Mouse (Mus musculus): ENCODE results near the gene Fancm. TPM values are rescaled to one million over a fixed set of nuclear protein-coding genes. Genes with fewer than 3 reads are reported as not detected.

Fancm gene
- 8.1 TPM in 2 replicates for polyA plus RNA-seq (2015; fragmentation: Nextera tagmentation; extraction: Ambion mirVana)

GRCm38 (mm10) chr12:65075085-65075732 lies at the start of gene Fancm:
Fancm (plus strand) TSS chr12:65075603.
- peak within 1 kb of the TSS; percentile 70 for H3K4me2 ChIP-seq

GRCm38 (mm10) chr12:65035839-65036189 lies 39.6 kb upstream of the Fancm start:
- Histone ChIP-seq H3K9ac (replicated peaks) (peak overlapping the region; percentile 87; the same call in 1 of the 2 replicates), H3K36me3 (no peaks in the 10 kb centered on the region), H3K4me1 (peaks cover 20% of the 10 kb centered on the region), H3K4me3 (replicated peaks) (peak overlapping the region; percentile 97), H3K27me3 (replicated peaks) (no peaks in the 10 kb centered on the region), H3K27ac (replicated peaks) (peak overlapping the region; percentile 82), H3K9me3 (replicated peaks) (no peaks in the 10 kb centered on the region), H3K4me2 (peak overlapping the region; percentile 64)
- no peak for ATAC-seq (ENCODE audit: low FRiP score)
- WGBS: 50% methylated on average over 8 of the region's 8 CpGs

More at GRCm38 (mm10) chr12:65075085-65075732, at the start of gene Fancm:
- peaks cover 34% of the 10 kb centered on the region for H3K4me1 ChIP-seq
- H3K27me3 ChIP-seq (replicated peaks): no peaks in the 10 kb centered on the region
- peak within 1 kb of the TSS; percentile 80 for H3K9ac ChIP-seq (replicated peaks)
- no peaks in the 10 kb centered on the region for H3K9me3 ChIP-seq (replicated peaks)
- WGBS: 2% methylated on average over 39 of the region's 39 CpGs
- ATAC-seq (ENCODE audit: low FRiP score): peak; percentile 48
- peak within 1 kb of the TSS; percentile 97 for H3K4me3 ChIP-seq (replicated peaks)
- peaks cover 4% of the 10 kb centered on the region for H3K36me3 ChIP-seq
- H3K27ac ChIP-seq (replicated peaks): peak within 1 kb of the TSS; percentile 97

GRCm38 (mm10) chr12:65036190-65036870 lies 39.1 kb upstream of the Fancm start, which contains the start of gene Prpf39:
Prpf39 (plus strand) TSS chr12:65036333.
- WGBS: under 1% methylated on average over 61 of the region's 65 CpGs
- Histone ChIP-seq H3K36me3 (no peaks in the 10 kb centered on the region), H3K4me2 (peak within 1 kb of the TSS; percentile 64), H3K27ac (replicated peaks) (peak within 1 kb of the TSS; percentile 82), H3K4me1 (peaks cover 20% of the 10 kb centered on the region), H3K27me3 (replicated peaks) (no peaks in the 10 kb centered on the region), H3K4me3 (replicated peaks) (peak within 1 kb of the TSS; percentile 97), H3K9me3 (replicated peaks) (no peaks in the 10 kb centered on the region), H3K9ac (replicated peaks) (peak within 1 kb of the TSS; percentile 87)
- ATAC-seq (ENCODE audit: low FRiP score): peak; percentile 96

DNA sequence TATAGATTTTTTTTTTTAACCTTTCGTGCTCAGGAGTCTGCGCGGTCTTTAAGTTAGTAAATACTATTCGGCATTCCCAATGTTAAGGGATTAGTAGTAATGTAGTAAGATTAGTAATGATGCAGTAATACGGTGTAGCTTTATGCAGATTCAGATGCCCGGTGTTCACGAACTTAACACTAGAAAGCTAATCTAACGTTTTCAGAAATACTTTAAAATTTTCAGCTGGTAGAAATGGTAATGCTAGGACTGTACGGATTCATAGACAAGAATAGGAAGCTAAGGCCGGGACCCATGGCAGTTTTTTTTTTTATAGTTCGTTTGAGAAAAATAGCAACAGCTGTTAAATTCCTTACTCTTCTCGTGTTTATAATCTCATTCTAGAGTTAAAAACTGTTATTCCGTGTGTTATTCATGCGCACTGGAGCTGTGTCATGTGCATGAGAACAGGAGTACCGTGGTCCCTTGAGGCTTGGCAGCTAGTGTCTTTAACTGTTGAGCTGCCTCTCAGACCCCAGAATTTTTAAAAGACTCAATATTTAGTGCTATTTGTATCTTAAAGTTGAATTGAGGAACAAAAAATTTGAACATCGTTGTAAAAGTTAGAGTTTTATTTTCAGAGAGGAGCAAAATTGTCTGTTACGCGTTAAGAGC lies 38.4 kb upstream of the Fancm start:
- Histone ChIP-seq H3K4me1 (peaks cover 20% of the 10 kb centered on the region), H3K9me3 (replicated peaks) (no peaks in the 10 kb centered on the region), H3K27ac (replicated peaks) (no peak overlapping the region), H3K36me3 (no peaks in the 10 kb centered on the region), H3K27me3 (replicated peaks) (no peaks in the 10 kb centered on the region), H3K4me2 (peak overlapping the region; percentile 64), H3K4me3 (replicated peaks) (peak overlapping the region; percentile 97), H3K9ac (replicated peaks) (peak overlapping the region; percentile 87)
- ATAC-seq (ENCODE audit: low FRiP score): peak; percentile 30; the same call in 1 of the 2 replicates
- 15% methylated on average over 18 of the region's 18 CpGs for WGBS

DNA sequence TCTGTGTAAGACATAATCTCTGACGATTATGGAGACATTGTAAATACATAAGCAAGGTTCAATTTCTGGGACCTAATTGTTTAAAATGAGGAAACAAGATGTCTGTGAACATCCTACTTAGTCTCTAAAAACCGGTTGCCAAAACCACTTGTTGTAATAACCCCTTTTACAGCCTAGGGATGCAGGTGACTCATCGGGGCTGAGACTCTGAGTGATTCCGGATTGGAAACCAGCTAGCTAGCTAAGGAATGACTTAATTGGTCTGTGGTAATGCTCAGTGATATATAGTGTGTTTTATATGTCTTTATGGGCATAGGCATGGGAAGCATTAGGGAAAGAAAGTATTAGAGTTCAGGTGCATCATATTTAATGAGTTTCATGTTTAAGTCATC lies 37.9 kb upstream of the Fancm start:
- no peak for ATAC-seq (ENCODE audit: low FRiP score)
- Histone ChIP-seq H3K36me3 (no peaks in the 10 kb centered on the region), H3K9me3 (replicated peaks) (no peaks in the 10 kb centered on the region), H3K4me2 (peak overlapping the region; percentile 64), H3K27me3 (replicated peaks) (no peaks in the 10 kb centered on the region), H3K4me1 (peaks cover 20% of the 10 kb centered on the region), H3K27ac (replicated peaks) (no peak overlapping the region), H3K9ac (replicated peaks) (no peak overlapping the region), H3K4me3 (replicated peaks) (peak overlapping the region; percentile 97)
- WGBS: 22% methylated on average over 4 of the region's 4 CpGs

DNA sequence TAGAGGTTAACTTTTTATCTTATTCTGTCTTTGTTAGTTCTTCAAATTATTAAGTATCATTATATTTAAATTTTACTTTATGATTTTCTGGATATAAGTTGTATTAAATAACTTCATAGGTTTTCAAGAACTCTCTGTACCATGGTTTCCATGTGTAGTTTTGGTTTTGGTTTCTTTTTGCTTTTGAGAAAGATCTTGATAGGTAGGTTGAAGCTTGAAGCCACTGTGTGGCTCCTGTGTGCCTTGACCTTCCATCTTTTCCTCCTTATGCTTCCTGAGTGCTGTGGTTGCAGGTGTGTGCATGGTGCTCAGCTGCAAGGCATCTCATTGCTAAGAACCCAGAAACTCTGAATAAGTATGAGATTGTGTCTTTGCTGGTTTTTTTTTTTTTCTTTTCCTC lies 26.6 kb upstream of the Fancm start:
- Histone ChIP-seq H3K27me3 (replicated peaks) (no peaks in the 10 kb centered on the region), H3K4me2 (no peak overlapping the region), H3K27ac (replicated peaks) (no peak overlapping the region), H3K9ac (replicated peaks) (no peak overlapping the region), H3K4me3 (replicated peaks) (no peak overlapping the region), H3K36me3 (peaks cover 20% of the 10 kb centered on the region), H3K4me1 (no peaks in the 10 kb centered on the region), H3K9me3 (replicated peaks) (no peaks in the 10 kb centered on the region)
- no peak for ATAC-seq (ENCODE audit: low FRiP score)

DNA sequence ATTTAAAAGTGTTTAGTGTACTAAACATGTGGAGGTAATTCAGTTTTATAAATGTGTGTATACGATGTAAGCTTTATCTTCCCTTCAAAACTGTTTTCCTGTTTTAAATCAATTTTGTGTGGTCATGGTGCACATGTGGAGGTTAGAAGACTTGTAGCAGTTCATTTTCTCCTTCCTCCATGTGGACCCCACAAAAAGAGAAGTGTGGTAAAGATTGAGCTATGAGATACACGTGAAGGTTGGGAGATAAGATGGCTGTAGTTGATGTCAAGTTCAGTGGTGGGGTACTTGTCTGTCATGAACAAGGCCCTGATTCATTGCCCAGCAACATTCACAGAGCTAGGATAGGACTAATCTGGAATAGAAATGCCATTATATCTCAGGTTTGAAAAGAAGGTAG lies 17.2 kb upstream of the Fancm start:
- H3K4me2 ChIP-seq: no peak overlapping the region
- peaks cover 46% of the 10 kb centered on the region for H3K36me3 ChIP-seq
- no peak overlapping the region for H3K9ac ChIP-seq (replicated peaks)
- no peaks in the 10 kb centered on the region for H3K4me1 ChIP-seq
- no peak overlapping the region for H3K27ac ChIP-seq (replicated peaks)
- no peaks in the 10 kb centered on the region for H3K27me3 ChIP-seq (replicated peaks)
- no peaks in the 10 kb centered on the region for H3K9me3 ChIP-seq (replicated peaks)
- ATAC-seq (ENCODE audit: low FRiP score): no peak
- WGBS: 94% methylated on average over 2 of the region's 2 CpGs
- H3K4me3 ChIP-seq (replicated peaks): no peak overlapping the region

DNA sequence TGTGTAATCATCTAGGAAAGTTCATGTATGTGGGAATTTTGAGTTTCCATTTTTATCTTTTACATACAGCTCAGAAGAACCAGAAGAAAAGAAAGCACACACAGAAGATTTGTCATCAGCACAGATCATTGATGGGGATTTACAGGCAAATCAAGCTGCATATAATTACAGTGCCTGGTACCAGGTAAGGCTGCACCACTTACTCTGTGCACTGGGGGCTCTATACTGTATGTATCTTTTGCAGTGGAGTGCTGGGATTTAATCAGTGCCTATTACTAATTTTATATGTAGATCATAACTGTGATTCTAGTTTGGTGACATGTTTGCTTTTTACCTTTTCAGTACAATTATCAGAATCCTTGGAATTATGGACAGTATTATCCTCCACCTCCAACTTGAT lies 14.3 kb upstream of the Fancm start:
- Histone ChIP-seq H3K36me3 (peaks cover 53% of the 10 kb centered on the region), H3K27ac (replicated peaks) (no peak overlapping the region)
- ATAC-seq (ENCODE audit: low FRiP score): no peak

DNA sequence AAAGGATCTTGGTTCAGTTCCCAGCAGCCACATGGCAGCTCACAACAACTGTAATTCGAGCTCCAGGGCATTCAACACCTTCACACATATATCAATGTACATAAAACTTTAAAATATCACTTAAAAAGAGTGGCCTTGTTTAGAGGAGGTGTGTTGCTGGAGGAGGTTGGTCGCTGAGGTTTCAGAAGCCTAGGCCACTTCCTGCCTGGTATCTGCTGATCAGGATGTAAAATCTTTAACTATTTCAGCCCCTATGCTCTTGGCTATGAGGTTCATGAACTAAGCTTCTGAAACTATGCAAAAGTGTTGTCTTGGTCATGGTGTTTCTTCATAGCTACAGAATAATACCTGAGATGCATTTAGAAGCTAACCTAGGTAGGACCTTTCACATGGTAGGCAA lies 10.2 kb upstream of the Fancm start:
- no peak overlapping the region for H3K9ac ChIP-seq (replicated peaks)
- whole genome bisulfite sequencing: 83% methylated on average over 2 of the region's 2 CpGs
- no peak overlapping the region for H3K4me3 ChIP-seq (replicated peaks)
- no peak overlapping the region for H3K27ac ChIP-seq (replicated peaks)
- no peaks in the 10 kb centered on the region for H3K9me3 ChIP-seq (replicated peaks)
- H3K36me3 ChIP-seq: peaks cover 54% of the 10 kb centered on the region
- no peak for ATAC-seq (ENCODE audit: low FRiP score)
- no peaks in the 10 kb centered on the region for H3K27me3 ChIP-seq (replicated peaks)
- H3K4me2 ChIP-seq: no peak overlapping the region
- no peaks in the 10 kb centered on the region for H3K4me1 ChIP-seq

More for the DNA sequence above, 14.3 kb upstream of the Fancm start:
- Histone ChIP-seq H3K4me1 (no peaks in the 10 kb centered on the region), H3K4me3 (replicated peaks) (no peak overlapping the region), H3K9ac (replicated peaks) (no peak overlapping the region), H3K9me3 (replicated peaks) (no peaks in the 10 kb centered on the region), H3K4me2 (no peak overlapping the region), H3K27me3 (replicated peaks) (no peaks in the 10 kb centered on the region)

GRCm38 (mm10) chr12:65066234-65066633 lies 9.2 kb upstream of the Fancm start:
- no peak for ATAC-seq (ENCODE audit: low FRiP score)
- WGBS: 70% methylated on average over 3 of the region's 3 CpGs

DNA sequence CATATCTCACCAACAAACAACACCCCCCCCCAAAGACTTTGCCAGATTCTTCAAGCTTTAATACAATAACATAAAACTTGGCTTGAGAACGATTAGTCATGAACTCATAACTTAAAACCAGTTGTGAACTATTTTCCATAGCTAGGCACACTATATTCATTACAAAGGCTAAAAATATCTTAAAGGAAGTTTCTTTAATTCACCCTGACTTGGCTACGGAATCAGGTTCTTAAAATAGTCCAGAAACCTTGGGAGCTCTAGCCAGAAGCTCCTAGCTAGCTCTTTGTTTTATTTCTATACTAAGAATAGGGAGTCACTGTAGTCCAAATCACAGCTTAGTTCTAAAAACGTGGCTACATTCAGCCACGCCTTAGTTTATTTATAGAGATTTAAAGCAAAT lies 7.0 kb upstream of the Fancm start:
- no peak for ATAC-seq (ENCODE audit: low FRiP score)
- Histone ChIP-seq H3K36me3 (peaks cover 35% of the 10 kb centered on the region), H3K9ac (replicated peaks) (no peak overlapping the region), H3K27me3 (replicated peaks) (no peaks in the 10 kb centered on the region), H3K4me1 (peaks cover 8% of the 10 kb centered on the region; the same call in 1 of the 2 replicates), H3K9me3 (replicated peaks) (no peaks in the 10 kb centered on the region), H3K4me3 (replicated peaks) (no peak overlapping the region), H3K27ac (replicated peaks) (no peak overlapping the region), H3K4me2 (no peak overlapping the region)
- 81% methylated on average over 4 of the region's 4 CpGs for WGBS

More at GRCm38 (mm10) chr12:65066234-65066633, 9.2 kb upstream of the Fancm start:
- no peaks in the 10 kb centered on the region for H3K4me1 ChIP-seq
- no peak overlapping the region for H3K27ac ChIP-seq (replicated peaks)
- H3K9me3 ChIP-seq (replicated peaks): no peaks in the 10 kb centered on the region
- no peaks in the 10 kb centered on the region for H3K27me3 ChIP-seq (replicated peaks)
- peaks cover 46% of the 10 kb centered on the region for H3K36me3 ChIP-seq
- no peak overlapping the region for H3K9ac ChIP-seq (replicated peaks)
- H3K4me2 ChIP-seq: no peak overlapping the region
- H3K4me3 ChIP-seq (replicated peaks): no peak overlapping the region
